Mouse (Mus musculus): ENCODE results near the gene Pex6.

Pex6 gene

DNA sequence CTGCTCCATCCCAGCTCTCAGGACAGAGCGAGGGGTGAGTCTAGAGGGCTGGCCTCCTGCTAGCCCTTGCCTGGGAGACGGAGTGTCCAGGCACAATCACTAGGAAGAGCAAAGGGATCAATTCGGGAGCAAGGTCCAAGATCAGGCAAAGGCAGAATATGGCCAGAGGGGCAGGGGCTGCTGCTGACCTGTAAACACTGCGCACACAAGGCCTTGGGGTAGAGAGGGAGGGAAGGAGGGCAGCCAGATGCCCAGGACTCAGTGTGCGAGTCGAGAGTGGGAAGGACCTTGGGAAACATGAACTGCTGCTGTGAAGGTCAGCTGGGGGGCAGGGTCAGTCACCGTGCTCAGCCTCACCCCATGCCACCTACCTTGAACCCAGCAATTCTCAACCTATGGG, 24.0 kb downstream of the Pex6 start:
- ATAC-seq (ENCODE audit: low TSS enrichment) = no peak

DNA sequence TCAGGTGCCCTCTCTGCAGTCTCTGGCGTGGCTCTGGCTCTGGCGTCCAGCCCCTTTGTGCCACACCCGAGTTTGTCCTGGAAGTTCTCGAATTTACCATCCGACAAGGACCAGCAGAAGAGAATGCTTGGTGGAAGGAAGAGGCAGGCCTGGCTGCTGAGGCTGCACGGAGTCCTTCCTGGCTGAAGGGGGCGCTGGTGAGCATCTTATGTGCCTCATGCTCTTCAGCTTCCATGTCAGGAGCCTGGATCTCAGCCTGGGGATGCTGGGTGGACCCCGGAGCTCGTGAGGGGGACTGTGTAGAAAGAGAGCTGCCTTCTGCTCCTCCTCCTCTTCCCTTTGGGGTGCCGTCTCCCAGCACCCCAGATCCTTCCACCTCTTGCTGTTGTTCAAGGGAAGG, 24.9 kb downstream of the Pex6 start:
- ATAC-seq (ENCODE audit: low TSS enrichment) = peak; percentile 44; the same call in 1 of the 2 replicates

DNA sequence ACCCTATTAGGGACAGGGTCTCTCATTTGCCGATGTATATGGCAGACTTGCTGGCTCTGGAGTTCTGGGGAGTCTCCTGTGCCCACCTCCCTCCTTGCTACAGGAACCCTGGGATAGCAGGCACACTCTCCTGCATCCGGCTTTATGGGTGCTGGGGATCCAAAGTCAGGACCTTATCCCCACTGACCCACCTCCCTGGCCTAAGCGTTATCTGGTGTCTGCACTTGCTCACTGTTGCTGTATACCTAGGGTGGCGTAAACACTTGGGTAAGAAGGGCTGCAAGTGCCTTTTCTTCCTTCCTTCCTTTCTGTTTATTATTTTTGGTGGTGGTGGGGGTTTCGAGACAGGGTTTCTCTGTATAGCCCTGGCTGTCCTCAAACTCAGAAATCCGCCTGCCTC, 30.0 kb downstream of the Pex6 start:
- ATAC-seq (ENCODE audit: low TSS enrichment) = no peak

DNA sequence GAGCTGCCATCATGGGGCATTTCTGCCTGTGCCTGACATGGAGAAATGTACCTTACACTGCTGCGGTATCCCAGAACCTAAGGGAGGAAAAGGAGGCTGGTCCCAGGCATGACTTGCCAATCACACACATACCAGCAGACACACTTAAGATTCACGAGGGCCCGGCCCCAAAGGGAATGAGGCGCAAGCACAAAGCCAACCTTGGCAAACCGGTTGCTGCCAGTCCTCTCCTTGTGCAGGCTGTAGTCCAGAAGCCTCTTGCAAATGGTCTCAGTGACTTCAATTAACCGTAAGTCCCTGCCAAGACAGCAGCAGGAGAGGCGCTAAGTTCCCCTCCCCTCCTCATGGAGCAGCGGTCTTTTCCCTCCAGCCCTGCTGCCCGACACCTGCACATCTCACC, 31.7 kb downstream of the Pex6 start:
- ATAC-seq (ENCODE audit: low TSS enrichment) = no peak

DNA sequence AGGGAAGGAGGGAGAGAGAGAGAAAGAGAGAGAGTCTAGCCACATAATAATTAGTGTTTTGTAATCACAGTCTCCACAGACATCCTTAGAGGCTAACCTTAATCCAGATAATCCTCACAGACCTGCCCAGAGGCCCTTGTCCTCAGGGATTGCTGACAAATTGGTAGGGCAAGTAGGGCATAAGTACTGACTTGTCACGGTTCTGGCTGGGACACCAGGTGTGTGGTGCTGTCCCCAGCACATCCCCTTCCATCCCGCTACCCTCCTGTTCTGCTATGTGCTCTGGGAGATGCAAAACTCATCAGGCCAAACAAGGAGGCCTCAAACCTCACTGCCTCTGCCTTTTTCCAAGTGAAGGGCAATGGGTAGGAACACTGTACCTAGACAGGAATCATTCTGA, 34.2 kb downstream of the Pex6 start:
- ATAC-seq (ENCODE audit: low TSS enrichment) = no peak

DNA sequence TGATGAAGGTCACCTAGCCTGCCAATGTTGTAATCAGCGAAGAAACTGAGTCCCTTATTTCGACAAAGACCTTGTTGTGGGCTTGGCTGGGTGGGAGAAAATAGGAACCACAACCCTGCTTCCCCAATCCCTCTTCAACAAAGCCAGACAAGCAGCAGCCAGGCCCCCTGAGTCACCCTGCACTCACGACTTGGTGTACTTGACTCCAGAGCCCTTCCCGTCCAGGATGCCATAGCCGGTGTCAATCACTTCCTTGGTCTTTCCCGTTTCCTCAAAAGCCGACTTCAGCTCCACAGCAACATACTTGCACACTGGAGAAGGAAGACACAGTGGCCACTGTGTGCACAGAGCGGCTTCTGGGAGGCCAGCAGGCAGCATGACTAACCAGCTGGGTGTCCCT, 36.0 kb downstream of the Pex6 start:
- no peak for ATAC-seq (ENCODE audit: low TSS enrichment)

DNA sequence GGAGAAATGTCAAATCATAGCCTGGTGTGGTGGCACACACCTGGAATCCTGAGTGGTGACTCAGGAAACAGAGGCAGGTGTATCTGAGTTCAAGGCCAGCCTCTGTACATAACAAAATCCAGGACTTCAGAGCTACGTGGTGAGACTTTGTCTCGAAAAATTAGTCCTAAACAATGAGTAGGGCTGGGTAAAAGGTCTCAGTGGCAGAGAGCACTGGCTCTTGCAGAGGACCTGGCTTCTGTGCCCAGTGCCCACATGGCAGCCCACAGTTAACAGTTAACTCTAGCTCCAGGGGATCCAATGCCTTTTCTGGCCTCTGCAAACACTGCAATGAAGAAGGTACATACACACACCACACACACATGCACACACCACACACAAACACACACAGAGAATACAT, 36.5 kb downstream of the Pex6 start:
- no peak for ATAC-seq (ENCODE audit: low TSS enrichment)

DNA sequence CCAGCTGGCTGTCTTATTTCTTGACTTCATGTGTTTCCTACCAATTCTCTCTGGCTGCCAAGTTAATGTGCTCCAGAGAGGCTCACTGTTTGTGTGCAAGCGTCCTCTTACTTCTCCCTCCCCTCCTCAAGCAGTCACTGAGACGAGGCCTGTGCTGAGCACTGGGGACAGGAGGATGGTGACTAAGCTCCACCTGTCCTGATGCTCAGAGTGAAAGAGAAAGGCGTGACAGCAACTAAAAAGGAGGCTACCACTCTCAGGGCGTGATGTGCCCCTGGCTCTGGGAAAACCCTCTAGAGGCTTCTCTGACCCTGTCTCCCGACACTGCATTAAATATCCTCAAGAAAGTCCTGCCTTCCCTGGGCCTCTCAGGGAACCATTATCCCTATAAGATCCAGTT, 38.0 kb downstream of the Pex6 start:
- ATAC-seq (ENCODE audit: low TSS enrichment) = no peak

DNA sequence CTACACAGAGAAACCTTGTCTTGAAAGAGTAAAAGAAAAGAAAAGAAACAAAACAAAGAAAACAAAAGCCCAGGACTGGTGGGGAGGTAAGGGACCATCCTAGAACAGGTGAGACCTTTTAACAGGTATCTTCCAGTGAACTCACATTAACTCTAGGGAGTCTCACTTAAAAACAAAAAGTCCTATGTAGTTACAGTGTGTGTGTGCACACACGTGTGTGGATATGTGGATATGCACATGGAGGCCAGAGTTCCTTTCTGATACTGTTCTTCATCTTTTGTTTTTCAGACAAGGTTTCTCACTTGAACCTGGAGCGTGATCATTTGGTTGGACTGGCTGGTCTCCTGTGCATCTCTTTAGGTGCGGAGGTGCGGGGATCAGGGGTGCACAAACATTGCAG, 39.3 kb downstream of the Pex6 start:
- ATAC-seq (ENCODE audit: low TSS enrichment) = no peak

DNA sequence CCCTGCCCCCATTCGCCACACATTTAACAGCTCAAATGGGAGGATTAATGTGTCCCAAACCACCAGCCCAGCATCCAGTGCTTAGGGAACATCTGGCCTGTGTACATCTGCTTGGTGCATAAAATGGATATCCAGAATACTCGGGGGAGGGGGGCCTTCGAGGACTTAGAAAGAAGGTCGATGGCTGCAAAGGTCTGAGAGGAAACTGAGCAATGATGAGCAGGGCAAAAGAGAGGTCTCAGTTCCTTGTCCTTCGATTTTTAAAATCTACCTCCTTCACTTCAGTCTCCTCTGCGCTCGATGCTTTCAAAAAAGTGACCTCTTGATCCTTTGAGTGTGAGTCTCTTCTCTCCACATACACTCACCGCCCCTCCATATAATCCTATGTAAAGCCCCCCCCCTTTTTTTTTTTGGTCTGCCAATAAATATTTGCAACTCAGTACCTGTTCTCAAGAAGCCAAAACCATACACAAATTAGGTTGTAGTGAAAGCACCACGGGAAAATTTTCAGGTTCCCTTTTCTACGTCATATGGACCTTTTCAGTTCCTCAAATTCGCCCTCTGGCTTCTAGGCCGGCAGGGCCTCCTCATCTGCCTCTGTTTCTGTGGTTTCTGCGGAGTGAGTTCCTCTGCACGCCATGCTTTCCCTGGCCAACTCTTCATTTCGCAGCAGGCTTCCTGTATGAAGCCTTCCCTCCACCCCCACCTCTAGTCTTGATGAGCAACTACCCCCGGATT, 40.0 kb downstream of the Pex6 start:
- ATAC-seq (ENCODE audit: low TSS enrichment) = peak; percentile 34

DNA sequence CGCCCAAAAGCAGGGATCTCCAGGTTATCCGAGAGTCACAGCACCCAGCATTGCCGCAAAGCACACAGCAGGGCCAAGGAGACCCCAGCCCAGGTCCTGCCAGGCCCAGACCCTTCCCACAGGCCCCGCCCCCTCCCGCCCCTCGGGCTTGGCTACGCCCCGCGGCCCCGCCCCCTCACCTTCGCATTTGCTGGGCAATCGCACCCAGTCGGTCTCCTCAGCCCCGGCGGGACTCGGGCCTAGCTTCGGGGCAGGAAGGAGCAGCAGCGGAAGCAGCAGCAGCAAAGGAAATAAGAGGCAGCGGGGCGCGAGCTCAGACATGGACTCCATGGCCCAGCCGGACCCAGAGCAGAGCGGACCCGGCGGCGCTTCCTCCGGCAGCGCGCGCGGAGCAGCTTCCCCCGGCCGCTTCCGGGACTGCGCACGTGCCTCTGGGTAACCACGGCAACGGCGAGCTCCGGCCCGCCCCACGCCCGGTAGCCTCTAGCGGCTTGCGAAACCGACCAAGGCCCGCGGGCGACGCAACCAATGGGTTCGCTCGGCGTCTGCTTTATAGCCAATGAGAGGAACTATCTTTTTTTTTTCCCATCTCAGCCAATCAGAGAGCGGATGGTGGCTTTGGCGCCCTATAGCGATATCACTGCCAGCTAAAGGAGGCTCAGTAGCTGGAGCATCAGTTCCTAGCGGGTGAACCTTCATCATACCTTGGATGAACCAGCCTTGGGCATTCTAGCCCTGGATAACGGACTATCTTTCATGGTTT, 40.7 kb downstream of the Pex6 start, which contains the start of gene Cnpy3:
Gene Cnpy3 (minus strand): TSS at position 421 of the 763 bp plus-strand sequence.
- peak; percentile 99 for ATAC-seq (ENCODE audit: low TSS enrichment)

DNA sequence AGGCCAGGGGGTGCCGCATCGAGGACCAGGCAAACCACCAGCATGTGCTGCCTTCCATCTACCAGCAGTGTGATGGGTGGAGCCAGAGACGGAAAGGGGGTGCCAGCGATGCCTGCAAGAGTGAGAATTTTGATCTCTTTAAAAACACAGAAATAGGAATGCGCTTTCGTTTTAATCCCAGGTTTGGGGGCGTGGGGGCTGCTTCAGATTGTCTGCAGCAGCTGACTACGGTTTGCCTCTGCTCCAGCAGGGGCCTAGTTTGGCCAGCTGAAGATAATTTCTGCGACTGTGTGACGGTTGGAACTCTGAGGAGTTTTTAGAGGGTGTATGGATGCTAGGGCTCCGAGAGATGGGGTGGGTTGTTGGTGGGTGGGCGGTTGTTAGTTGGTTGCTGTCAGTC, 47.5 kb downstream of the Pex6 start:
- ATAC-seq (ENCODE audit: low TSS enrichment) = peak; percentile 69; the same call in 1 of the 2 replicates

DNA sequence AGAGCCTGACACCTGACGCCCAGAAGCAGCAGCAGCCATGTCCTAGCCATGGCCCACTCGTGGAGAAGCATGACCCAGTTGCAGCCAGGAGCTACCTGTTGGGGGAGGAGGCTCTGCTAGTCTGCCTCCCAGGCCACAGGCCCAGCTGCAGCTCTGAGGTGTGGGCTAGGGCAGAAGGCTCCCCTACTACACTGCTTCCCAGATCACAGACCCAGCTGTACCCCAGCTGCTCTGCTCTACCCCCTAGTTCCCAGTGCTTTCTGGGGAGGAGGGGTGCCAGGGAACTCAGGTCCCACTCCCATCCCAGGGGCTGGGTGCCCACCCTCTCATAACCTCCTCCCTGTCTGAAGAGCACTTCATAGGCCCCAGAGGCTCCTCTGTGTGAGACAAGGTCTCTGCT, 52.3 kb downstream of the Pex6 start, which contains the start of gene Ptcra:
Gene Ptcra (minus strand): TSS at position 169 of the 400 bp plus-strand sequence.
- ATAC-seq (ENCODE audit: low TSS enrichment) = no peak

DNA sequence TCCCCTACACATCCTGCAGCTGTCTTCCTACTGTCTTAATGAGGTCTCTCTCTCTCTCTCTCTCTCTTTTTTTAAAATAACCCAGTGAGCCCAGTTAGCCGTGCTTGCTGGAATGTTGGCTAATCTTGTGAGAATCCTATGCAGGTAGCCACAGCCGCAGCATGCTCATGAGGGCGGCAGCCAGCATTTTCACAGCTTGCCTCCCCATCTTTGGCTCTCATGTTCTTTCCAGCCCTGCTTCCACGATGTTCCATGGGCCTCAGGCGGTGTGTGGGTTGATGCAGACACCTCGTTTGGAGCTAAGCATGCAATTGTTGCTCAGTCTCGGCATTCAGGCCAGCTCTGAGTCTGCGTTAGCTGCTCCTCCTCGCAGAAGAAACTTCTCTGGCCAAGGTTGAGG, 53.7 kb downstream of the Pex6 start:
- ATAC-seq (ENCODE audit: low TSS enrichment) = peak; percentile 95

DNA sequence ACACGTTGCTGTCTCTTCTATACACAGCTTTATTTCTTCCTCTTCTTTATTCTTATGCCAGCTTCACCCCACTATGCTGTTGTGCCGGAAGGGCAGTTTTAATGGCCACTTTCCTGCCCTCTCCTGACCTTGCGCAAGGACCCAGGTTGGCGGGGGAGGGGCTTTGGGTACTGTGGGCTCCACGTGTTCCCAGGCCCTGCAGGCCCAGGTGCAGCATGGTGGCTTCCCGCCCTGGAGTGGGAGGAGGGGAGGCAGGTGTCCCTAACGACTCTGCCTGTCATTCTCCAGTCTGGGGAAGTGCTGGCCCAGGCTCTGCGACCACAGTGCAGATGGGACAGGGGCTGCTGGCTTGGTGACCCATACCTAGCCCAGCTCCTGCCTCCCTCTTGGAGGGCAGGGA, 56.6 kb downstream of the Pex6 start:
- ATAC-seq (ENCODE audit: low TSS enrichment) = no peak

DNA sequence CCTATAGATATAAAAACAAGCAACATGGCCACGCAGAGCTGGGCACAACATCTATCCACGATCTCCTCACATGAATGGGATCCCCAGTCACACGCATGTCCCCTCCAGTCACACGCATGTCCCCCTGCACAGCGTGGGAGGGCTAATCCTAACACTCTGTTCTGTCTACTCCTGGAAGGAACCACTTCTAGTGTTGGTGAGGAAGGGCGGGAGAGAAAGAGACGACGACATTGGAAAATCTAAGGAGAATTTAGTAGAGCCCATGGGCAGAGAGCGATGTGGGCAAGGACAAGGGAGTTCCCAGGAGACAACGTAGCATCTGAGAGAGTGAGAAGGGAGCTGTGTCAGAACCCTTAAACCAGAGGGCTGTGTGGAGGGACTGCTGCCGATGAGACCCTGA, 59.3 kb downstream of the Pex6 start:
- ATAC-seq (ENCODE audit: low TSS enrichment) = no peak

DNA sequence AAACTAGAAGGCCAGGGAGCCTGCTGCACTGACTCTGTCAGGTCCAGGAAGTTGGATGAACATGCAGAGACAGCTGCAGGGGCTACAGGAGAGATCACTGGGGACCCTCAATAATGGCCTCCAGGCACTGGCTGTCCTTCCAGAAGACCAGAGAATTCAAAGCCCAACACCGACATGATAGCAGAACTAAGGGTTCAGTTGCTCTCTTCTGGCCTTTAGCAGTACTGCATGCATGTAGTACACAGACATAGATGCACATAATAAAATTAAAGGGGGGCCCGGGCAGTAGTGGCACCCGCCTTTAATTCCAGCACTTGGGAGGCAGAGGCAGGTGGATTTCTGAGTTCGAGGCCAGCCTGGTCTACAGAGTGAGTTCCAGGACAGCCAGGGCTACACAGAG, 59.8 kb downstream of the Pex6 start:
- ATAC-seq (ENCODE audit: low TSS enrichment) = no peak

DNA sequence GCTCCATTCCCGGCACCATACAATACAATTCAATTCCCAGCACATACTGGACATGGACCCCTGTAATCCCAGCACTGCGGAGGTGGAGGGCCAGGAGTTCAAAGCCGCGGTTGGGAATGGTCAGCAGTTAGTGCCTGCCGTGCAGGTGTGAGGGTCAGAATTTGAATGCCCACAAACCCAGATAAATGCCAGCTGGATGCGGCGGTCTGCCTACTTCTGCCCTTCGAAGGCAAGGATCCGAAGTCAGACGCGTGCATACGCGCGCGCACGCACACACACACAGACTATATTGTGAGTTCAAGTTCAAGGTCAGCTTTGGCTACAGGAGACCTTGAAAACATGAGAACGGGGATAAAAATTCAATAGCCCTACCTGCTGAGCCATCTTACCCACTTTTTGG, 60.4 kb downstream of the Pex6 start:
- no peak for ATAC-seq (ENCODE audit: low TSS enrichment)

DNA sequence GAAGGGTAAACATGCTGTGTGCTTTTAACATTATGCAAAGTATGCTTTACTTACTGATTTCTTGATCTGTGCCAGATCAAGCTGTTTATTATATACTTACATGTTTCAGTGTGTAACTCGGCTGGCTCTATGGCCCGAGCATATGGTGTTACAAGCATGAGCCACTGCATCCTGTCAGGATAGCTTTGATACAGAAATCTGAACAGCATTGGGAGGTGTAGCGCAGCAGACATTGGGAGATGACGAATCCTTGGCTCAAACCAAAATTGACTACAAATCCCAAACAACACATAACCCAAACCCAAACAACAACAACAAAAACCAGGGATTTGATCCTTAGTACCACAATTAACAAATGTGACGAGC, 60.8 kb downstream of the Pex6 start:
- peak; percentile 14; the same call in 1 of the 2 replicates for ATAC-seq (ENCODE audit: low TSS enrichment)

DNA sequence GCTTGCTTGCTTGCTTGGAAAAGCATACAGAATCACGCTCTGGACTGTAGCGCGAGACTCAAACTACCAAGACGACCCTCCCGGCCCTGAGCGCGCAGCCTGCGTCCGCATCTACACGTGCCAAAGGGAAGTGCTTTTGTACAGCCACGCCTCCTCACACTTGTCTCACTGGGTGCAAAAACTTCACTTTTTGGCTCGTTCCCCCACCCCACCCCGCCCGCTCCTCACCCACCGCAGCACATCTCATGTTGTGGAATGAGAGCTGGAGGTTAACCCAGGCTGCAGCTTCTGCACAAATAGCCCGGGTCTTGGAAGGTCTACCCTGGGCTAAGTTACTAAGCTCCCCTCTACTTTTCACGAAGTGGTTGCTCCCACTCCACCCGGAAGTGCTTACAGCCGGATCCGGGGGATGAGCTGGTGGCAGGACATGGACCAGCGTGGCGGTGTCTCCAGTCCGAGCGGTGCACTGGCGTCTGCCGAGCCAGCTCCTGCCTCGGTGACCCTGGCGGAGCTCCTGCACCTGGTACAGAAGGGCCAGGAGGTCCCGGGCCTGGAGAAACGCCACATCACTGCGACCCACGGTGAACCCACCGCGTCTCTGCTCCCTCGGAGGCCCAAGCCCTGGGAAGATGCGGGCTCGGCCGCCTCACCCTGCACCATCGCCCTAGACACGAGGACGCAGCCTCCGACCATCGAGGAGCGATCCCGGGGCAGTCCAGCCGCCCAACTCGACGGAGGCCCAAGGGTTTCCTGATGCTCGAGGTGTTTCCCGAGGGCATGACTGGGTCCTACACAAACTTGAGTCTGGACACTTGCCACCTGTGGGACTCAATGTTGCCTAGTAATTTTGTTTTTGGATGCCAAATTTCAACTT, 61.4 kb downstream of the Pex6 start, which contains the start of gene 2310039H08Rik:
Gene 2310039H08Rik (plus strand): TSS at position 232 of the 874 bp plus-strand sequence.
- peak; percentile 87 for ATAC-seq (ENCODE audit: low TSS enrichment)

DNA sequence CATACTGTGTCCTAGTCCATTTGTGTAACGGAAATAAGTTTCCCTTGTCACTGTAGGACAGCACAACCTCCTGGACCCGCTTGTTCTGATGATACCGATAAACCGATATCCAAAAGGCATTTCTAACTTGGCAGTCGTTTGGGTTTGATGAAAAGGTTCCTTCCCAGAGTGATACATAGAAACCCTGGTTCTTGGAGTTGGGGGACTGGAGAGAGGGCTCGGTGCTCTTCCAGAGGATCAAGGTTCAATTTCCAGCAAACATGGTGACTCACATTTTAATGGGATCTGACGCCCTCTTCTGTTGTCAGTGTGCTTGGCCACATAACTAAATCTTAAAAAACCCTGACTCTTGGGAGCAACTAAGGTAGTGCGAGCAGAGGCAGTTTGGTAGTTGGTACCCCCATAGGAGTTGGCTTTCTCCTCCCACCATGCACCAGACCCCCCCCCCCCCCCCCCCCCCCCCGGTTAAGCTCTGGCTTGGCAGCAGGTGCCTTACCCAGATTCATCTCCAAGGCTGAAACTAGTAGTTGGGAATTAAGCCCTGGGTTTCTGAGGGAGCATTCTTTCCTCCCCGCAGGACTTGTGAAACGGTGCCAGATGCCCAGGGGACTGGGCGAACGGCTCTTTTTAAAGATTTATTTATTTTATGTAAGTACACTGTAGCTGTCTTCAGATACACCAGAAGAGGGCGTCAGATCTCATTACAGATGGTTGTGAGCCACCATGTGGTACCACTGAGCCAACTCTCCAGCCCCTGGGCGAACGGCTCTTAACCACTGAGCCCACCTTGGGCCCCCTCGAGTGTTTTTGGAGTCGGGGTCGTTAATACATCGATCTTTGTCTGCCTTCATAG, 62.2 kb downstream of the Pex6 start:
- ATAC-seq (ENCODE audit: low TSS enrichment) = peak; percentile 22; the same call in 1 of the 2 replicates

All from frontal cortex, adult (tissue).